Mouse (Mus musculus): Measurements from ENCODE around the gene Srebf1. TPM values are rescaled to one million over a fixed set of nuclear protein-coding genes. Genes with fewer than 3 reads are reported as not detected.

Srebf1 gene
- polyA plus RNA-seq, 1 experiment from 2014 or later = 51.9 TPM

DNA sequence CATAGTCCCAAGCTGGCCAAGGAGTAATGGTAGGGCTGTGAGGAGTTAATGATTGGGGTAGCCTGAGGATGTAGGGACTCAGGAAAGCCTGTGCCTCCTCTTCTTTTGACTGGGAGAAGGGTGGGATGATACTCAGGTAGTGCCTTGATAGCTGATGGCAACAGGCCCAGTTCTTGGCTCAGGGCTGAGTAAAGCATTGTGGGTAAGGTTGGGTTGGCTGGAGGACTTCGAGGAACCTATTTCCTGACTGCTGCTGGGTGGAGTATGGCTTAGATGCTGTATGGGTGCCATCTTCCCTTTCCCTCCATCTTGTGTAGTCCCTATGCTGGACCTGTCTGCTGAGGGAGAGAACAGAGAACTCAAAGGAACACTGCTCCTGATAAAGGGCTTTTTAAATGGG, 70.0 kb downstream of the Srebf1 start:
- Histone ChIP-seq H3K36me3 (peaks cover 46% of the 10 kb centered on the region), H3K4me1 (peaks cover 35% of the 10 kb centered on the region), H3K4me2 (replicated peaks) (no peak overlapping the region), H3K9ac (no peak overlapping the region), H3K4me3 (no peak overlapping the region), H3K9me3 (replicated peaks) (no peaks in the 10 kb centered on the region), H3K27ac (no peak overlapping the region), H3K27me3 (no peaks in the 10 kb centered on the region)
- no peak for ATAC-seq (ENCODE audit: low FRiP score)
- WGBS = 96% methylated on average over 1 of the region's 1 CpGs

DNA sequence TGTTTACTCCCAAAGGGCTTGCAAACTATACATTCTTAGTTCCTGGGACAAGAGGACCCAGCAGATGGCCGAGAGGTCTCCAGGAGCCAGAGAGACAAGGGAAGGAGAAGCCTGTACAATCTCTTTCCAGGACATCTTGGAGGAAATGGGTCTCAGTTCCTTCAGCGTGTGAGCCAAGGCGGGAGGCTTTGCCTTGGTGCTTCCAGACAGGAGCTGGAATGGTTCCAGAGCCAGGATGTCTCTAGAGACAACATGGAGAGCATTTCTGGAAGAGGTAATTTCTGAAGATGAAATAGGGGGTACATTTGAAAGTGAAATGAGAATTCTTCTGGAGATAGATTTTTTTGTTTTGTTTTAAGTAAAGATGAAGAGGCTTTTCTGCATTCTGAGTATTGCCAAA, 71.7 kb downstream of the Srebf1 start:
- Histone ChIP-seq H3K9me3 (replicated peaks) (no peaks in the 10 kb centered on the region), H3K4me2 (replicated peaks) (no peak overlapping the region), H3K36me3 (peaks cover 54% of the 10 kb centered on the region), H3K27ac (no peak overlapping the region), H3K4me1 (peaks cover 39% of the 10 kb centered on the region), H3K9ac (no peak overlapping the region), H3K4me3 (no peak overlapping the region), H3K27me3 (no peaks in the 10 kb centered on the region)
- no peak for ATAC-seq (ENCODE audit: low FRiP score)
- WGBS = 82% methylated on average over 3 of the region's 3 CpGs

Small RNA genes within 50 kb of the gene (microRNA-seq; reads per million reads assigned to microRNA genes)
- gene Mir6921 (not detected), gene Mir6922 (not detected)

Other genes starting within 250 kb of the Srebf1 start
- gene Pemt, start 176.1 kb downstream of the Srebf1 start, polyA plus RNA-seq (2016; fragmentation: Nextera tagmentation; extraction: Ambion mirVana) = 5.7 and 7.1 TPM in 2 replicates
- 40.2 and 43.0 TPM in 2 replicates for gene Rai1, start 117.6 kb downstream of the Srebf1 start, polyA plus RNA-seq (2016; fragmentation: Nextera tagmentation; extraction: Ambion mirVana)
- gene Tom1l2, start 130.3 kb upstream of the Srebf1 start, polyA plus RNA-seq (2016; fragmentation: Nextera tagmentation; extraction: Ambion mirVana) = 40.8 and 45.4 TPM in 2 replicates
- 5.0 and 6.7 TPM in 2 replicates for gene Drc3, start 130.7 kb upstream of the Srebf1 start, polyA plus RNA-seq (2016; fragmentation: Nextera tagmentation; extraction: Ambion mirVana)
- gene Gid4, start 194.6 kb upstream of the Srebf1 start, polyA plus RNA-seq (2016; fragmentation: Nextera tagmentation; extraction: Ambion mirVana) = 28.1 and 30.1 TPM in 2 replicates
- 37.4 and 38.0 TPM in 2 replicates for gene Atpaf2, start 195.9 kb upstream of the Srebf1 start, polyA plus RNA-seq (2016; fragmentation: Nextera tagmentation; extraction: Ambion mirVana)
- 94.4 and 96.7 TPM in 2 replicates for gene Drg2, start 232.0 kb upstream of the Srebf1 start, polyA plus RNA-seq (2016; fragmentation: Nextera tagmentation; extraction: Ambion mirVana)
- gene Myo15, start 246.8 kb upstream of the Srebf1 start, polyA plus RNA-seq (2016; fragmentation: Nextera tagmentation; extraction: Ambion mirVana) = 0.30 TPM in 2 replicates

Data from hindbrain, embryonic 12.5 days (tissue).